Mouse (Mus musculus) kidney, postnatal 14 days (tissue): ENCODE measurements around the gene St3gal5.
"Not testable (repeated sequence)": the region's sequence is repeated elsewhere in the genome, so short reads cannot be mapped to it uniquely, and the experiment has no call there.

Source experiments
- DNase-seq: peaks from one replicate; pipeline ENCODE4 v3.0.0; 2022; ENCODE audit warnings: mixed read lengths

The St3gal5 gene

DNA sequence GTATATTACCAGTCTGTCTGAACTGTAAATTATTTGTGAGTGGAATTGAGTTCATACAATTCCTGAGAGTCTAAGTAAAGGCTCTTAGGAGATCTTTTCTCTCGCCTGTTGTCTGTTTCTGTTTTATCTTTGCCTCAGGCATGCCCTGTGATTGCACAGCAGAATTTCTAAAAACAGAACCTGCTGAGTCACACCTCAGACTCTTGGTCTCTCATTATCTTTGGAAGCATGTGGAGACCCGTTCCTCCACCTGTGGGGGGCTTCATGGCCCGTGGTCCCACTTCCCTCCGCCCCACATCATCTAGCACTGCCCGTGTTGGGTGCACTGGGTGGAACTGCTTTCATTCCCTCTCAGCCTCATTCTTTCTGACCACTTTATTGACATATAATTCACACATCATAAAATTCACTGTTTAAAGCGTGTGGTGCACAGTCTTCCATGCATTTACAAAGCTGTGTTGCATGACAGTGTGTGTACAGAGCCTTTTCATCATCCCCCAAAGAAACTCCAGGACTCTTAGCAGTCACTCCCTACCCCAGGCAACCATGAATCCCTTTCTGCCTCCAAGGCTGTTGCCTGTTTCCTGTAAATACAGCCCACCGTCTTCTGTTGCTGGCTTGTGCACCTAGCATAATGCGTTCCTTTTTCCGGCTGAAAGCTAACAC, 37.6 kb downstream of the St3gal5 start:
- no peak for DNase-seq

DNA sequence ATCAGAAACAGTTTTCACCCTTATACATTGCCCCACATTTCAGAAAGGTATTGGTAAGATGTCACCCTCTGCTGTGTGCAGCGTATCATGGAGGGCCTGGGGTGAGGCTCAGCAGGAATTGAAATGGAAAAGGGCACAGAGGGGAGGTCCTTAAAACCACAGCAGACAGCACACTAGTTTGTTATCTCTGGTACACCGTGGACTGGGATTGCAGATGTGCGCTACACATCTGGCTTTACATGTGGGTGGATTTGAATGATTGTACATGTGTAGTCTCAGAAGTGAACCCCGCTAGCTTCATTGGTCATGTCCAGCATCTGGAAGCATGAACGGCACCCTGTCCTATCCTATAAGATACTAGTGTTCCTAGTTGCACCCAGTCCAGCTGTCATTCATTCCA, 38.6 kb downstream of the St3gal5 start:
- no peak for DNase-seq

DNA sequence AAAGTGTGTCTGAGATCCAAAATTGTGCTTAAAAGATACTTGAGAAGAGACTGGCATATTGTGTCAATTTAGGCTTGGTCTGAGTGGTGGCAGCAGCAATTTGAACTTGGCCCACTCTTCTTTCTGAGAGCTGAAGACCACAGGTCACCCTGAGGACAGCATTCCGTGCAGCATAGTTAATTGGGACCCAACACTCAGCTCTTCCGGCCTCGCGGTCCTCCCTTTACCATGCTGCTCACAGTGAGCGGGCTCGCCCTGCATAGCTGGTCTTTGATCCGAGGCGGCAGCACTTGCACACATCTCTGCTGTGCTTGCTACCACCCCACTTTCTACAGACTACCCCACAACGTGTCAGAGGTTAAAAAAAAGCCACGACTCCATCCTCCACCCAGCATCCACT, 39.2 kb downstream of the St3gal5 start:
- DNase-seq: no peak

DNA sequence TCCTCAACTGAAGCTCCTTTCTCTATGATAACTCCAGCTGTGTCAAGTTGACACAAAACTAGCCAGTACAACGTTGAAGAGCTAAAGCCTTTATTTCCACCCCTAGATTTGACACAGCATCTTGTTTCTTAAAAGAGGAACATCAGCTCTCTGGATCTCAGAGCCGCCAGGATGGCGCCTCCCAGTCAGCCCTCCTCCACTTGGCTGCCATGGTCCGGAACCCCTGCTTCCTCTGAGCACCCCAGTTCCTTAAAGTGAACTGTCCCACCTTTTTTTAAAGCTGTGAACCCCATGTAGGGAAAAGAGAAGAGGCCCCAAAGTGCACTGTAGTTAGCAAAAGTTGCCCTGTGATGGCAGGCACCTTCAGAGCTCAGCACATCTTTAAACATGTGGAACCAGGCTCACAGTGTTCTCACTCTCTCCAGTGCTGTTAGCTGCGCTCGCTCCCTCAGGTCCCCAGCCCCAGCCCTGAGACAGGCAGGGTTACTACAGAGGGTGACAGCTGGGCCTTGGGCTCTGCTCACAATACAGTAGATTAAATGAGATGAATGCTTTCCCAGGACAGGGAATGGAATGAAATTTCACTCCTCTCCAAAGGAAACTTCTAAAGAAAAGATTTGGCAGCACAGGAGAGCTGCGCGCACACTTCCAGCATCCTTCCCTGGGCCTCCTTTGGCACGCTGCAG, 42.3 kb downstream of the St3gal5 start:
- no peak for DNase-seq

DNA sequence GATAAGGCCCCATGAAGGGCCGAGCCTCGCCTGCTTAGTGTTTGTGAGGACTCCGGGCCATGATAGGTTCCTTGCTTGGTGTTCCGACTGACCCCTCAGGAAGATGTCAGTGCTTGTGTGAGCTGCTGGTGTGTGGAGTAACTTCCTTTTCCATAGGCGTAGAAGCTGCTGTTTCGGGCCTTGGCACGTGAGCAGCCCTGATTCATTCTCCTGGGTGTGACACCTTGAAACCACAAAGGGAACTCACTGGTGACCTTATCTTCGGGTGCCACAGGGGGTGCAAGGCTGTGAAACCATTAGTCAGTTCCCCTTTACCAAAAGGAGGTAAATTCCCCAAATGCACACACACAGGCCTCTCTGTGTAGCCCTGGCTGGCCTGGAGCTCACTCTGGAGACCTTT, 43.0 kb downstream of the St3gal5 start:
- no peak for DNase-seq

DNA sequence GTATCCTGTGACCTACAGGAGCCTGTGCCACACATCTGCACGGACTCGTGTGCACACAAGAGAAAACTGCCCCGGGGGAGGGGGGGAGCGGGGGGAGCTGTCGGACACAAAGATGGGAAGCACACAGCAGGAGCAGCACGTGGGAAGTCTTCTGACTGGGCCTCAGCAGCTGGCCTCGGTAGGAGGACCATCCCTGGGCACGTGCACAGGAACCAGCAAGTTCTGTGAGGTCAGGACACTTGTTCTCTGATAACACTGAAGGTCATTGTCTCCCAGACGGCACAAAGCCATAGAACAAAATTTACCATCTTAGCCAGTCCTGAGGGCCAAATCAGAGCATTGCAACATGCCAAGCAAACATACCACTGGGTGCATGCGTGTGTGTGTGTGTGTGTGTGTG, 43.8 kb downstream of the St3gal5 start:
- no peak for DNase-seq

DNA sequence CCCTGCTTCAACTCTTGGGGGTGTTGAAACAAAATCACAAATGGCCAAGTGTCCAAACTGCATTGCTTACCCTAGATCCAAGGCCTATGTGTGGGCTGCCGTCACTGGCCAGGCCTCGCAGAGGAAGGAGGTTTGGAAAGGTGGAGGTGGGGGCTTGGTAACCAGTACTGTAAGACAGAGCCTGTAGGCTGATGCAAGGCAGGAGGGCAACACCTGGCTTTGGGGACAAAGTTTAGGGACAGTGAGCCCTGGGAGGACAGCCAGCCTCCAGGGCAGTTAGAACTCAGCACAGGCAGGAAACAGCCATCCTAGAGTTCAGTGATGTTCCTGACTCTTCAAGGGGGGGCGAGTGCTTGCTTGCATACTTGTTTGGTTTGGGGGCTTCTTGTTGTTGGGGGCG, 45.2 kb downstream of the St3gal5 start:
- no peak for DNase-seq

DNA sequence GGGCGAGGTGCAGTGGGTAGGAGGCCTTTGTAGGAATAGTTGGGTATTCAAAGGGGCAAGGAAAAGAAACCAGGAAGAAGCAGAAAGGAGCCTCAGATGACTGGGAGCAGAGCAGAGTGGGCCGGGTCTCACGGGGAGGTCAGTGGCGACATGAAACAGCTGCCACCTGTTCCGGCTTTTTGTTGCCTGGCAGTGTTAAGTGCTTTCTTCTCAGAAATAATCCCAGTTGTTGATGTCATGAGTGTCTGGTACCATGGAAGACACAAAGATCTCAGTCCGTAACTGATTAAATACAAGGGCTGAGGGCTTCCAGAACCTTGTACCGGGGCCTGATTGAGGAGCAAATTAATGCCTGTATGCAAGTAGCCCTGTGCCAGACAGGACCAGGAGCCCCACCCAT, 47.0 kb downstream of the St3gal5 start:
- DNase-seq: no peak

DNA sequence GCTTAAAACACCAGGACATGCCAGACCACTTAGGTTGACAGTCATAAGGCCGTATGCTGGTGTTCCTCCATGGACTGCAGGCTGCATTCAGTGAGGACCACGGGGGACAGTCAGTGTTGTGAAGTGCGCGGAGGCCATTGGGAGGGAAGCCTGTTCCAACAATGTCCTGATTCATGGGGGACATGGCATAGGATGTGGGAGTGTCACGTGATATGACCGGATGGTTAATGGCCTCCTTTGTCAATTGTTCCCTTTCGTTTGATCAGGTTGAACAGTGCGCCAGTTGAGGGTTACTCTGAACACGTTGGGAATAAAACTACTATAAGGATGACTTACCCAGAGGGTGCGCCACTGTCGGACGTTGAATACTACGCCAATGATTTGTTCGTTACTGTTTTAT, 49.4 kb downstream of the St3gal5 start:
- DNase-seq: no peak

DNA sequence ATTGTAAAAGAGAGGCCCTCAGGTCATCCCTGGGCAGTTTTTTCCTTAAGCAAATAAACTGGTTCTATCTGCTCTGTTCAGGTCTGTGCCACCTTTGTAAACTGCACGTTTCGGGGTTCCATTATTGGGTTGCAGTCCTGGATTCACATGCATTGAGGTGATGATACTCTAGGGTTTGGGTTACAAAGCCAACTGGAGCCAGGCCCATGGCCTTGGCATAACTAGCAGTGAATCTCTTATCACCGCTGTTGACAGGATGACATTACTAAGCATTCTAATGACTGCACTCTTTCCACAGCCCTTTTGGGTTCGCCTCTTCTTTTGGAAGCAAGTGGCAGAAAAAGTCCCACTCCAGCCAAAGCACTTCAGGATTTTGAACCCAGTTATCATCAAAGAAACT, 51.3 kb downstream of the St3gal5 start:
- no peak for DNase-seq

DNA sequence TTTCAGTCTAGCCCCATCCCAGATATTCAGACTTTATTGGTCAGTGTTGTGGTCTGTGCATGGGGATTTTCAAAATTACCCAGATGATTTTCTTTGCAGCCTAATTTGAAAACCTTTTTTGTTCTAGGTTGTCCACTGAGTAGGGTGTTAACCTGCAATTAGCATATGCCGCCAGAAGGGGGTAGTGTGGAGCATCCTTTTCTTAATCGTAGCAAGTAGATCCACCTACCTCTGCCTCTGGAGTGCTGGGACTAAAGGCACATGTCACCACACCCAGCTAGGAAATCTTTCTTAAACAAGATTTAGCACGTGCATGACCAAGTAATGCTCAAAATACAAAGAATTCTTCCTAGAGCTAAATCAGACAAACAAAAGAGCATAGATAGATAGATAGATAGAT, 52.4 kb downstream of the St3gal5 start:
- DNase-seq: no peak

DNA sequence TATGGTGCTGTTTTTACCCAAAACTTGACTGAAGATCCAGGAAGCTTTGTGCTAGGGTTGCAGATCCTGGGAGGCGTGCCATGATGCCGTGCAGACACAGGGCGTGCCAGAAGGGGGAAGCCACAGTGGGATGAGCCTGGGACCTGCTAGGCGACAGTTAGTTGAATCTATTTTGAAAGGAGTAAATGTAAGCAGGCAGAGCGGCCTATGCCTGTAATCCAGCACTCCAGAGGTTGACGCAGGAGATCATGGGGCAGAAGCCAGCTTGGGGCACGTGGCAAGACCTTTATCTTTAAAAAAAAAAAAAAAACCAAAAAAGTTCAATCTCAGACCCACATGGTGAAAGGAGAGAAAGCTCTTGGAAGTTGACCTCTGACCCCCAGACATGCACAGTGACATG, 55.3 kb downstream of the St3gal5 start:
- no peak for DNase-seq

DNA sequence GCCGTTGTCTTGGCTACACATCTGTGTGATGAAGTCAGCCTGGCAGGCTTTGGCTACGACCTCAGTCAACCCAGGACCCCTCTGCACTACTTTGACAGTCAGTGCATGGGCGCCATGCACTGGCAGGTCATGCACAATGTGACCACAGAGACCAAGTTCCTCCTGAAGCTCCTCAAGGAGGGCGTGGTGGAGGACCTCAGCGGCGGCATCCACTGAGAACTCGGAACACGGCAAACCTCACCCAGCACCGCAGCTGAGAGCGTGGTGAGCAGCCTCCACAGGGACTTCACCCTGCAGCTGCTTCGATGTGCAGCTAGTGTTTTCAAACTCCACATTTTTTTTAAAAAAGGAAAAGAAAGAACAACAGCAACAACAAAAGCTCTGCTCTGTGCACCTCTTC, 56.1 kb downstream of the St3gal5 start:
- no peak for DNase-seq

DNA sequence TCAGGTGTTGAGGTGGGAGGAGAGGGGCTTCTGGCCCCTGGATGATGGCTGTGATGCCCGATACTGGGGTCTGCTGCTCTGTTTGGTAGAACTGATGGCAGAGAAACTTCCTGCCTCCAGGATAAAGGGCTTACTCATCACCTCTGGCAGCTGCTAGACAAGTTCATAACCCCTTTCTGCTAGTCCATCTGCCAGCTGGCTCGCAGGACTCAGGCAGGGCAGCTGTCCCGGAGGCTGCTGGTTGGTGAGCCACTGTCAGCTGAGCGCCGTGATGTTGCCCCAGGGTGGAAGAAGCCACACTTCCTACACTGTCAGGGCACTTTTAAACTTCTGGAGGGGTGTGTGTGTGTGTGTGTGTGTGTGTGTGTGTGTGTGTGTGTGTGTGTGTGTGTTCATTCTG, 56.6 kb downstream of the St3gal5 start:
- DNase-seq: not testable (repeated sequence)

DNA sequence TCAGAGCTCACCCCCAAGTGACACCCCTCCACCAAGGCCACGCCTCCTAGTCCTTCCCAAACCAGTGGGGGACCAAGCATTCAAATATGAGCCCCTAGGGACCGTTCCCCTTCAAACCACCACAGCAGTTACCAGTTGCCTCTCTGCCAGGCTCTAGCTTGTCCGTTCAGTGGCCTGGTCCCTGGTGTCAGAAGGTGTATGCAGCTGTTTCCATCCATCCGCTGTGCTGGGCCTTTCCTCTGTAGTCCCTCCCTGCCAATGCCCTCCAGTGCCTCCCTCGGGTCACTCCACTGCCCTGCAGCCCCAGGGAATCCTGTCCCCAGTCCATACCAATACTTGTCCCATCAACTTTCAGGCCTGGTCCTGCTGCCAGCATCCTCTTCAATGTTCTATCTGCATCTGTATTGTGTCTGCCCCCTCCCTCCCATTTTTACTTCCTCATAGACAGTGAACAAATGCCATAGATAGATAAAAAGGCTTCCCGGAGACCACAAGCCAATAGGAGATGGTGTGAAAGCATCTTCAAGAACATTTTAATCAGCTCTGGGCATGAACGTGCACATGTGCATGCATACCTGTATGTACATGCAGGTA, 57.6 kb downstream of the St3gal5 start:
- no peak for DNase-seq

DNA sequence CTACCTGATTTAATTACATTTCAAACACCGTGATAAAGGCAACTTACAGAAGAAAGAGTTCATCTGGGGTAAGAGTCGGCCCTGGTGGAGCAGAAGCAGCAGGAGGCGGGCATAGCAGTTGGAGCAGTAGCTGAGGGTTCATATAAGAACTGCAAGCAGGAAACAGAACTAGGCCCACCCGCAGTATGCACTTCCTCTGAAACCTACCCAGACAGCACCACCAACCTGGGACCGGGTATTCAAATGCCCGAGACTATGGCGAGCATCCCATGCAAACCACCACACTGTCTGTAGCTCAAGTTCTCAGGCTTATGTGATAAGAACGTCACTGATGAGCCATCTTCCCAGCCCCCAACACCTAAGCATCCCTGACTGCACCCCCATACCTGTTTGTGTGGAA, 58.3 kb downstream of the St3gal5 start:
- no peak for DNase-seq

DNA sequence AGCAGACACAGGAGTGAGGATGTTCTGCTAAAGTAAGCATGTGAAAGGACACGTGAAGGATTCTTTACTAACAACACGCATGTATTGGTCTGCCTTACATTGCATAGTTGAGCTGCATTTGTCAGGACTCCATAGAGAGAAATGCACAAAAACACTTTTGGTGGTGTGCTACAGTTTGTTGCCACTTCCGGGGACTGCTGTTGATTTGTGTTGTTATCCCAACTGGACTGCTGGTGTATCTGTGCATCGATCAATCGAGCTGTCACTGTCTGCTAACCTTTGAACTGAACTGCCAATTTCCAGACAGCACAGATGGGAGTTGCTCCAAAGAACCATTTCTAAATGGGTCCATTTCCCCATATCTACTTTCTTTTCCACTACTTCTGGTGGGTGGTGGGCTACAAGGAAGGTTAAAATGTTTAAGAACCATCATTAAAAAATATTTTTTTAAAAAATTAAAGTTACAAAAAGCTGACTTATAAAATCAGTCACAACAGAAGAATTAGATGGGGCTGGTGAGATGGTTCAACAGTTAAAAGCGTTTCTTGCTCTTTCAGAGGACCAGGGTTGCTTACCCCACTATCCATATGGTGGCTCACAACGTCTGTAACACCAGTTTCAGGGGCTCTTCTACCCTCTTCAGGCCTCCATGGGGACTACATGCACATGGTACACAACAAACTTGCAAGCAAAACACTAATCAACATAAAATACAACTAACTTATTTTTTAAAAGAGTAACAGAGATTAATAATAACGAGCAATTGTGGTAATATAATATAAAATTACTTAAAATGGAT, 61.8 kb downstream of the St3gal5 start:
- no peak for DNase-seq

DNA sequence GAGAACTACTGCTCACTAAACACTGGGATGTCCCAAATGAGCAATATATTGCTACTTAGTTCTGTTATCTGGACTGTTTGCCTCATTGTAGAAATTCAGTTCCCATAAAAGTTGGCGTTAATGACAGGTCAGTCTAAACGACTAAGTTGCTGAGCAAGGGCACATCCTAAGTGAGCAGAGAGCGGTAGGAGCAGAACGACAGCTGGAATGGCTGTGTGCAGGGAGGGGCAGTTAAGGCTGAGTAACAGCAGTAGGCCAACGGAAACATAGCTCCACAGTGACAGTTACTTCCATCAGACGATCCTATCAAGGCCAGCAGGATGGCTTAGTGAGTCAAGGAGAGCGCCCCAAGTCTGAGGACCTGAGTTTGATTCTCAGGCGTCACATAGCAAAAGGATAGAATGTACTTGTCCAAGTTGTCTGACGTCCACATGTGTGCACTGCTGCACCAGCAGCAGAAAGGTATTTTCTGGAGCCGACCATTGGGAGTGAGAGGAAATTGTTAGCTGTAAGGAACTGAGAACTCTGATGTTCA, 62.5 kb downstream of the St3gal5 start:
- DNase-seq: no peak

DNA sequence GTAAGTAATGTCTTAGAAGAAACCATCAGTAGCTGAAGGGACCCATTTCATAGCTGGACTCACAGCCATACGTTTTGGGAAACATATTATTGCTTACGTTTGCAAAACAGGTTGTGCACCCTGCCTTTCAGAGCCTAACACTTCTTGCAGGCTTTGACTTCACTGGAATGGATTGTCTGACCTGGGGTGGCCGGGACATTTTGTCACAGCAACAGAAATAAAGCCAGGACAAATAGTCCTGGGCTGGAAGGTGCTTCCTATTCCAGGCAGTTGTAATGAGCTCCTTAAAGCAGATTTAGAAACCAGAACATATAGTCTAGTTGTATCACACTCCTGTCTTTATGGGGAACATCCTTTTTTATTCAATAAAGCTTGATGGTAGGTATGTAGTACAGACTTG, 63.6 kb downstream of the St3gal5 start:
- DNase-seq: no peak

DNA sequence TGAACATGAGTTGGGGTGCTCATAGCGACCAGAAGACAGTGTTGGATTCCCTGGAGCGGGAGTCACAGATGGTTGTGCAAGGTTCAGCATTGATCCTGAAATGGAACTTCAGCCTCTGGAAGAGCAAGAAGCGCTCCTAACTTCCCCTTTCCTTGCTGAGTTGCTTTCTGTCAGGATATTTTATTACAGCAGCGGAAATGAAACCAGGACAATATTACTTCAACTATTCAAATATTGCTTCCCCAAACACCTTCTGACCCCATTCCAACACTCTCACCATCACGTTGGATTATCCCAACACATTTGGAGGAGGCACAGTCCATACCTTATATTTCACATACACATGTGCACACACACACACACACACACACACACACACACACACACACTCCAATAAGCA, 64.4 kb downstream of the St3gal5 start:
- peak; percentile 12 for DNase-seq

DNA sequence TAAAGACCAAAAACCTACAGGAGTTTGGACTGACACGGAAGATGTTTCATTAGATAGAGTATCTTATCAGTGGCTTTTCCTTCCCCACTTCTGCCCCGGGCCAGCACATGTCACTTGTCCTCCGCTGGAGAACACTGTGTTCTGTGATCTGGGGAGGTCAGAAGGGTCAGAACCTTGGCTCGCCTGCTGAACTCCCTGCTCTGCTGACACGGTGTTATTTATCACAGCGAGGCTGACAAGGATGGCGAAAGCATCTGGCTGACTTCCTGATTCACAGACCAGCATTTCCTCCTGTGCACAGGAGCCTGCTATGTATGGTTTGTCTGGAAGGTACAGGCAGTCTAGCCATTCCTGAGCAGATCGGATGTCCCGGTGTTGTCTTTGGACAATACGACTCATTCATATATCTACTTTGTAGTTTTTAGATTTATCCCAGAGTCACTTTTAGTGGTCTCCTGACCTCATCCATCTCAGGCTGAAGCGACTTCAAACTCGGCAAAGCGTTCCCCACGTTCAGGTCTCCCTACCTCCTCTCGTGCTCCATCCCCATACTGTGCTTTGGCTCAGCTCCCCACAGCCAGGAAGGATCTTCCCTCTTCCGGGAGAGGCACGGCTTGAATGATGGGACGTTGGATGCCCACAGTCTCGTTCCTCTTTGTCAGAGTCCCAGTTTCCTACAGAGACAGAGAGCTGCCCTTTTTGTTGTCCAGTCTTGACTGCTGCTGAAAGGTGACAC, 64.9 kb downstream of the St3gal5 start:
- peak; percentile 88 for DNase-seq
